ENCODE assay signal across 19 mouse cellular contexts in genomic region chrX:71024718-71025117, GRCm38 (mm10). TPM values are rescaled to one million over a fixed set of nuclear protein-coding genes. Genes with fewer than 3 reads are reported as not detected.
DNase-seq lines count a peak whose midpoint lies in the region; ATAC-seq lines count a peak whose summit lies in the region.
"Had no signal": no experiment of that assay in that cellular context is flagged by ENCODE, and none has a peak within 500 bp of the region (broad histone marks: within the 10 kb centered on the region; RNA-seq: fewer than 3 reads in every experiment).

No protein-coding gene starts in this region.

- H3K9me3 ChIP-seq in heart, embryonic 16.5 days (replicated peaks; ENCODE audit: control insufficient read depth, low read length): no peaks in the 10 kb centered on the region
- no peaks in the 10 kb centered on the region for H3K9me3 ChIP-seq in heart, embryonic 10.5 days
- no peaks in the 10 kb centered on the region for H3K9me3 ChIP-seq in midbrain, embryonic 16.5 days (replicated peaks; ENCODE audit: control insufficient read depth, low read length, poor library complexity, severe bottlenecking)
- H3K9me3 ChIP-seq: embryonic facial prominence, embryonic 13.5 days; forebrain, embryonic 12.5 days; heart, embryonic 13.5 days; hindbrain, embryonic 10.5 days; hindbrain, embryonic 15.5 days had no signal

- no peak overlapping the region for H3K4me2 ChIP-seq in heart, embryonic 16.5 days (ENCODE audit: low read depth, low read length)
- no peak overlapping the region for H3K4me2 ChIP-seq in midbrain, embryonic 16.5 days (ENCODE audit: low read length)
- H3K4me2 ChIP-seq: embryonic facial prominence, embryonic 13.5 days; forebrain, embryonic 12.5 days; heart, embryonic 13.5 days; hindbrain, embryonic 15.5 days had no signal

- H3K36me3 ChIP-seq in heart, embryonic 16.5 days (ENCODE audit: control insufficient read depth, insufficient read depth): no peaks in the 10 kb centered on the region
- no peaks in the 10 kb centered on the region for H3K36me3 ChIP-seq in heart, embryonic 10.5 days
- H3K36me3 ChIP-seq in midbrain, embryonic 16.5 days (ENCODE audit: control insufficient read depth, insufficient read depth, low read length): no peaks in the 10 kb centered on the region
- H3K36me3 ChIP-seq: embryonic facial prominence, embryonic 13.5 days; forebrain, embryonic 12.5 days; heart, embryonic 13.5 days; hindbrain, embryonic 10.5 days; hindbrain, embryonic 15.5 days had no signal

- no peak overlapping the region for H3K9ac ChIP-seq in heart, embryonic 16.5 days (ENCODE audit: low read length)
- H3K9ac ChIP-seq in midbrain, embryonic 16.5 days (ENCODE audit: low read depth, low read length): no peak overlapping the region
- H3K9ac ChIP-seq: embryonic facial prominence, embryonic 13.5 days; forebrain, embryonic 12.5 days; heart, embryonic 13.5 days; hindbrain, embryonic 15.5 days had no signal

- H3K4me3 ChIP-seq in heart, embryonic 16.5 days (ENCODE audit: low read length): no peak overlapping the region
- no peak overlapping the region for H3K4me3 ChIP-seq in heart, embryonic 10.5 days
- no peak overlapping the region for H3K4me3 ChIP-seq in midbrain, embryonic 16.5 days (ENCODE audit: low read depth, low read length)
- H3K4me3 ChIP-seq: embryonic facial prominence, embryonic 13.5 days; forebrain, embryonic 12.5 days; heart, embryonic 13.5 days; hindbrain, embryonic 10.5 days; hindbrain, embryonic 15.5 days had no signal

- no peaks in the 10 kb centered on the region for H3K27me3 ChIP-seq in heart, embryonic 16.5 days (ENCODE audit: control insufficient read depth, insufficient read depth, low read length)
- H3K27me3 ChIP-seq in heart, embryonic 10.5 days (ENCODE audit: insufficient read depth, poor library complexity, severe bottlenecking): peaks cover 3% of the 10 kb centered on the region; the same call in 1 of the 2 replicates
- no peaks in the 10 kb centered on the region for H3K27me3 ChIP-seq in midbrain, embryonic 16.5 days (ENCODE audit: control insufficient read depth, insufficient read depth, low read depth, low read length)
- H3K27me3 ChIP-seq: CH12.LX; forebrain, embryonic 12.5 days; heart, embryonic 13.5 days; hindbrain, embryonic 15.5 days had no signal

- no peak for DNase-seq in heart, embryonic 10.5 days (ENCODE audit: low spot score)
- DNase-seq in cerebellum, adult 18-20 months: peak; percentile 38 to 49
- DNase-seq in cerebellum, adult 9-11 months: peak; percentile 50
- DNase-seq in cerebellum, postnatal 36 days: peak; percentile 17 to 30
- DNase-seq in ovary, postnatal 36 days (ENCODE audit: low spot score): no peak
- DNase-seq: adrenal gland, adult 8-10 months; gastrocnemius, postnatal 14 days; heart, postnatal 14 days; kidney, adult 2 months had no signal

- ATAC-seq in heart, embryonic 16.5 days (replicated peaks; ENCODE audit: extremely low read depth, insufficient read depth, low FRiP score): peak; percentile 41; the same call in 1 of the 2 replicates
- no peak for ATAC-seq in midbrain, embryonic 16.5 days
- ATAC-seq: forebrain, embryonic 16.5 days; intestine, embryonic 16.5 days had no signal

- H3K27ac ChIP-seq in heart, embryonic 16.5 days (ENCODE audit: low read length): peak overlapping the region; percentile 35; the same call in 1 of the 2 replicates
- no peak overlapping the region for H3K27ac ChIP-seq in heart, embryonic 10.5 days
- no peak overlapping the region for H3K27ac ChIP-seq in midbrain, embryonic 16.5 days (ENCODE audit: low read length)
- H3K27ac ChIP-seq: embryonic facial prominence, embryonic 13.5 days; forebrain, embryonic 12.5 days; heart, embryonic 13.5 days; hindbrain, embryonic 10.5 days; hindbrain, embryonic 15.5 days had no signal

- peaks cover 4% of the 10 kb centered on the region; the same call in 1 of the 2 replicates for H3K4me1 ChIP-seq in heart, embryonic 16.5 days (ENCODE audit: control insufficient read depth, insufficient read depth, low read length)
- H3K4me1 ChIP-seq in heart, embryonic 10.5 days: no peaks in the 10 kb centered on the region
- no peaks in the 10 kb centered on the region for H3K4me1 ChIP-seq in midbrain, embryonic 16.5 days (ENCODE audit: control insufficient read depth, insufficient read depth, low read length)
- H3K4me1 ChIP-seq: embryonic facial prominence, embryonic 13.5 days; forebrain, embryonic 12.5 days; hindbrain, embryonic 10.5 days; hindbrain, embryonic 15.5 days had no signal

RNA-seq across cellular contexts. Expression of gene Mamld1, which starts 25.3 kb away (rescaled TPM):
- 3.7 and 4.2 TPM in 2 replicates for polyA plus RNA-seq in heart, embryonic 16.5 days (2015; fragmentation: Nextera tagmentation; extraction: Ambion mirVana)
- 1.1 and 1.6 TPM in 2 replicates for polyA plus RNA-seq in heart, embryonic 10.5 days (2016; fragmentation: Nextera tagmentation; extraction: Ambion mirVana)
- polyA plus RNA-seq in midbrain, embryonic 16.5 days (2015; fragmentation: Nextera tagmentation; extraction: Ambion mirVana): 5.8 and 6.0 TPM in 2 replicates

Comparison
In these comparisons a context has a peak if more than half of its experiments do, and no peak if none do; other contexts are left out.
1. DNase-seq: peak in cerebellum, adult 18-20 months (2 of 2), cerebellum, adult 9-11 months (single experiment) and cerebellum, postnatal 36 days (2 of 2); none in heart, embryonic 10.5 days (single experiment) and ovary, postnatal 36 days (single experiment).